Mouse (Mus musculus) liver, adult 2 months (tissue): Measurements from ENCODE around the gene Ddx50.
A peak's percentile ranks its signal among the peaks of the same experiment; 100 is the strongest.

Experiments used
- CTCF ChIP-seq: fragments of 200-500 bp; IDR thresholded peaks from 2 replicates; pipeline ENCODE4 v1.5.1; 2011; ENCODE audit warnings: low read depth, low read length, control low read depth
- POLR2A ChIP-seq: fragments of 200-500 bp; IDR thresholded peaks from 2 replicates; pipeline ENCODE4 v1.6.1; 2011; ENCODE audit warnings: low read length, control low read depth; ENCODE audit not compliant: insufficient read depth; ENCODE audit errors: extremely low read depth

- TF ChIP-seq CTCF (peak; percentile 25; the same call in 1 of the 2 replicates), POLR2A (no peak)
Measured at GRCm38 (mm10) chr10:62672359-62672758, 21.3 kb upstream of the Ddx50 start.
